Mouse (Mus musculus) thymus, postnatal 14 days (tissue): ENCODE measurements around the gene Aldh1a2.

Experiments
- DNase-seq: peaks from one replicate; pipeline ENCODE4 v3.0.0; 2021

The Aldh1a2 gene

DNA sequence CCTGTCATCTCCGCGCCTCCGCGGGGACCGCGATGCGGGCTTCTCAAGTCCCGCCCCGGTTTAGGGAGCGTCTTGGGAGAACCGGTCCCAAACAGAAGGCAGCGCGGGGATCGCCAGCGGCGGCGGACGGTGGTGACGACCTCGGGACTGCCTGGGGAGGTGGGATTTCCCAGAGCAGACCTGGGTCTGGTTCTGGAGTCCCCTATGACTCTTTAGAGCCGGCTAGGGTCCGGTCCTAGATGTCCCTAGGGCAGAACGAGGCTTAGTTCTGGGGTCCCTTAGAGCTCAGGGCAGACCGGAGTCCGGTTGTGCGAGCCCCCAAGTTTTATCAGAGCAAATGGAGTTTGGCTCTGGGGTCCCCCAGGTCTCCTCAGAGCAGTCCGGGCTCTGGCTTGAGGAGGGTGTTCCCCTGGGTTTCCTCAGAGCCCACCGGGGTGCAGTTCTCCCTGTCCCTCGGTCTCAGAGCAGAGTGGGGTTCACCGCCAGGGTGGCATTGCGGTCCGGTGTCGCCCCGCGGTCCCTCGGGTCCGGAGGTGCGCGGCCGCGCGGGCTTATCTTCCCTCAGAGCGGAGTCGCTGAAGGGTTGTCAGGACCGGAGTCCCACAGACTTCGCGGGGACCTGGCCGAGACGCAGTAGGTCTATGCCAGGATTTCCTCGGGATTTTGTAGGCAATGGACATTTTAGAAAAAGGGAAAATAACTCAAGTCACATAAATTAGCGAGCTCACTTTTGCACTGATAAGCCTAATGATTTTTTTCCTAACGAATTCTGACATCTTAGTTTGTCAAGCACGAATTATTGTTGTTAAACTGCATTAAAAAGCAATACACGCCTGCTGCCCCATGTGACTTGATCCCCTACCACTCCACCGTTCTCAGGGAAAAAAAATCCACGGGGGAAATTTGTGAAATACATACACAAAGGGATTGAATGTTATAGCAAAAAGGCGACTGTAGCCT lies 727 bp downstream of the Aldh1a2 start:
- DNase-seq = peak; percentile 4

DNA sequence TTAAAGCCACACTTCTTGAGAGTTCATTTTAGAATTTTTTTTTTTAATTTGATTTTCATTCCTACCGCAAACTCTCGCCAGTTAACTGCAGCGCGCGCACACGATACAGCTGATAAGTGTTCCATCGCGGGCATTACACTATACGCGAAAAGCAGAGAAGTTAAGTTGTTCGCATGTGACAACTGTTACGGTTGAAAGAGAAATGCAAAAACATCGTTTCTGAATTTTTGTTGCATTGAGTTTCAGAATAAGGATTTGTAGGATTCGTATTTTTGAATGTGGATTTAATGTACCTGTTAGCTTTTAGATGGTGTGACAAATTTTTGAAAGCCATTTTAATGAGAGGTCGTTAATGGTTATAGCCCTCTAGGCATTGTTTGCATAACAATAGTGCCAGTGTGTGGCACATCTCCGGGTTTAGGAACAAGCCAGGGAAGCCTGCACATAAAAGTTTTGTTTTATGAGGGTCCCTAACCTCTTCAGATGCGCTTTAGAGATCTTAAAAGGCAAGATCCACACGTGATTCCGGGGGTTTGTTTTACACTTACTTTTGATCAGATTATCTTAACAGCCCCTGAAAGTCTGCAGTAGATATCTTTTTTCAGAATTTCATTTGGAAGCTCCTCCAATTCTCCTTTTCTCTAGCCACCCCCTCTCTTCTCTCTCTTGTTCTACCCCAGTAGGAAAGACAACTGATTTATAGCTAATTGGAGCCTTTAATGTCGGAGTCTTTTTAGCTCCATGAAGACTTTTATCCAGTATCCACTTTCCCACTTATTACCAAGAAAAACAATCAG lies 1.6 kb downstream of the Aldh1a2 start:
- no peak for DNase-seq

DNA sequence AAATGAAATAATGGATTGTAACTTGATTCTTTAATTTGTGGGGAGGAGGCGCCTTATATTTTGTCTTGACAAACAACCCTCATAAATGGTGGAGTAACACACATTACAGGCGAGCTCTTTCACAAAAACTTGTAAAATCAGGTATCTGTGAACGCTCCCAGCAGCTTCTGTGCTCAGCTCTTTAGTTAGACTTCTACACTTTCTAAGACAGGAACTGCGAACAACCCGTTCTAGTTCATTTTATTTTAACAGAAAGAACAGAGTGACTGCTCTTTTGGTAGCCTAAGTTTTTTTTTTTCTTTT lies 2.2 kb downstream of the Aldh1a2 start:
- DNase-seq = no peak

DNA sequence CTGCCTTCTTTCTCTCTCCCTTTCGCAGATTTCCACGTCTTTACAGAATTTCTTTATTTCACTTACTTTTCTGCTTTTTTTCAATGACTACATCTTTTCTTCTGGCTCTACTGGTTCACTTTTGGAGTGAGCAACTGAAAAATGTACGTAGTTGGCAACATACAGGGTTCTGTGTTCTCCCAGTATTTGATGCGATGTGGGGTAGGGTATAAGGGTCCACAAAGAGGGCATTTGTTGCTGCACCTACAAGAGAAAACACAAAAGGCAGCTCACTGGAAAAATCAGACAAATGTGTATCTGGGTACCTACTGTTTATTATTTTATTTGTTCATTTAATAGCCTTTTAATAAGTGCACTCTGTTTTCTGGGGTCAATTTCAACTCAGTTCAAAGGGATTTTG lies 3.6 kb downstream of the Aldh1a2 start:
- DNase-seq = no peak

DNA sequence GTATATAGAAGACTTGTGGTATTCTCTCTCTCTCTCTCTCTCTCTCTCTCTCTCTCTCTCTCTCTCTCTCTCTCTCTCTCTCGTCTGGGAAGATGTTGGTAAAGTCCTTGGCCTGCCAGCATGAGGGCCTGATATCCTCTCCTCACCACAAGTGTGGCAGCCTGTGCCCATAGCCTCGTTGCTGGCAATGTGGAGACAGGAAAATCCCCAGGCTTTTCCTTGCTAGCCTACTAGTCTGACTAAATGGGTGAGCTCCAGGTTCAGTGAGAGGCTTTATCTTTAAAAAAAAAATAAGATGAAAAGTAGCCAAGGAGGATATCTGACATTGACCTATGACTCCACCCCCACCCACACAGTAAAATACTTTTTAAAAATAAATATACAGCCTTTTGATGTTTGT lies 4.8 kb downstream of the Aldh1a2 start:
- no peak for DNase-seq

DNA sequence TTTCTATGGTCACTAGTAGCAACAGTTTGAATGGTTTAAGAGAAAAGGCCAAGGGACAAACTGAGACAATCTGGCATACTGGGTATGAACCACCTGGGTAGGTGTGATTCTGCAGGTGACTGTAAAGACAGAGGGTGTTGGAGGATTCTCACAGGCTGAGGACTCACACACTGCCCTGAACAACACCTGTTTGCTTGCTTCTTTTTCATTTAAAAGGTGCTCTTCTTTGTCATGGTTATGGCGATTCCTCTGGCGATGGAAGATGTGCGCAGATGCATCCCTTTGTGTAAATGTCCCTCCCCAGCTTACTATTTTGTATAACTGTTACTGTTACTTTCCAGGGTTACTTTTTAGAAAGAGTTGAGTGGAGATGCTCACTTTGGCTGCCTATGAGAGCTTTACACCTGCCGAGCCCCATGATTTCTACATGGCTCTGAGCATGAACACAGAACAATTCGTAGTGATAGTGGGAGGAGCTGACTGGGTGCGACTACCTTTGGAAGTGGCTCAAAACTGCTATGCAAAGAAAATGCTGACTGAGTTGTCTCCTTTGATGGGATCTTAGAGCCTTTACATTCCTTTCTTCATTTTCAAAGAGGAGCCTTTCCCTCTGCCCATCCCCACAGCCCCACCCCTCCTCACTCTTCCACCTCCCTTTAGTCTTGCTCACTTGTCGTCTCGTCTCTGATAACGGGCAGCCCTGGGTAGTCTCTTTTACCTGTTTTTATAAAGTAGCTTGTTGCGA lies 11.8 kb downstream of the Aldh1a2 start:
- no peak for DNase-seq

DNA sequence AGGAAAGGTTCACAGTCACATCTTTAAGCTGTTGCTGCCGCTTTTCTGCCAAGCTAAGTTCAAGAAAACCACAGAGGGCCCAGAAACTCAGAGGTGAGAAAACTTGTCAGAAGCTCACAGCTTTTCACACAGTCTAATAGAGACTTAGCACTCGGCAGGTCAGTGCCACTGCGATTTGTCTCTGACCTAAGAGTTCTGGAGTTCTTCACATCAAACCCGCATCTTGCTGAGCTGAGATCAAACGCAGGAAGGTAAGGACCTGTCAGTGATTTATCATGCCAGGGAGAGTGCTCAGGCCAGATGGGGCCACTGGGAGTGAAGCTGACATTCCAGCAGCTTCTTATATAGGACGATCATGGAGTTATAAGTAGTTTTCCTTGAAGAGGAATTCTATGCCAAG lies 14.4 kb downstream of the Aldh1a2 start:
- no peak for DNase-seq

DNA sequence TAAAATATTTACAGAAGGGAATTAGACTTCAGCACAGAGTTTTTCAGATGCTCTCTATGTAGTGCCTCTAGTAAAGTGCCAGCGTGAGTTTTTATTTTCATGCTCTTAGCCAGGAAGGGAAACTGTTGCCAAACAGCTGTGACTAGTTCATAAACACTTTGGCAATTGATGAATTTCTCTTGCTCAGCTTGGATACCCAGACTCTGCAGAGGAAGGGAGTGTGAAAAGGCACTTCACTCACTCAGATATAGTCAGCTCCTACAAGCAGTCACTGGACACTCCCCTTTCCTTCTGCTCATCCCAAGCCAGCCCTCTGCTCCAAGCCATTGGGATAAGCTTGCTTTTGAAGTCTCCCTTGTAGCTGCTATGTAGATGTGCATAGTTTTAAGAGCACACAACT lies 21.0 kb downstream of the Aldh1a2 start:
- DNase-seq = no peak

DNA sequence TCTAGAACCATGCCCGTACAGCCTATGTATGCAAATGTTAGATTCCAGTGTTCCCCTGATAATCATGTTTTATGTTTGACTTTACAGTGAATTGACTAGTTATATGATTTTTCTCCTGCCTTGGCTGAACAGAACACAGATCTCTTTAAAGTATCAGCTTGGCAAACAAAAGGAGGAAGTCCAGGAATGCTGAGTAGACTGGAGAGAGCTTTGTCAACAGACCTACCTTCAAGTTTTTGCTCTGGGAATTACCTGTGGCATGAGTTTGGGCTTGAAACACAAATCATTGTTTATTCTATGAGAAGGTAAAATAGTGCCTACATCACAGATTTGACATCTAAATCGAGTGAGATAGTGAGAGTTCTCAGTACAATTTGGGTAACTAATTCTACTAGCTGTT lies 24.3 kb downstream of the Aldh1a2 start:
- no peak for DNase-seq

DNA sequence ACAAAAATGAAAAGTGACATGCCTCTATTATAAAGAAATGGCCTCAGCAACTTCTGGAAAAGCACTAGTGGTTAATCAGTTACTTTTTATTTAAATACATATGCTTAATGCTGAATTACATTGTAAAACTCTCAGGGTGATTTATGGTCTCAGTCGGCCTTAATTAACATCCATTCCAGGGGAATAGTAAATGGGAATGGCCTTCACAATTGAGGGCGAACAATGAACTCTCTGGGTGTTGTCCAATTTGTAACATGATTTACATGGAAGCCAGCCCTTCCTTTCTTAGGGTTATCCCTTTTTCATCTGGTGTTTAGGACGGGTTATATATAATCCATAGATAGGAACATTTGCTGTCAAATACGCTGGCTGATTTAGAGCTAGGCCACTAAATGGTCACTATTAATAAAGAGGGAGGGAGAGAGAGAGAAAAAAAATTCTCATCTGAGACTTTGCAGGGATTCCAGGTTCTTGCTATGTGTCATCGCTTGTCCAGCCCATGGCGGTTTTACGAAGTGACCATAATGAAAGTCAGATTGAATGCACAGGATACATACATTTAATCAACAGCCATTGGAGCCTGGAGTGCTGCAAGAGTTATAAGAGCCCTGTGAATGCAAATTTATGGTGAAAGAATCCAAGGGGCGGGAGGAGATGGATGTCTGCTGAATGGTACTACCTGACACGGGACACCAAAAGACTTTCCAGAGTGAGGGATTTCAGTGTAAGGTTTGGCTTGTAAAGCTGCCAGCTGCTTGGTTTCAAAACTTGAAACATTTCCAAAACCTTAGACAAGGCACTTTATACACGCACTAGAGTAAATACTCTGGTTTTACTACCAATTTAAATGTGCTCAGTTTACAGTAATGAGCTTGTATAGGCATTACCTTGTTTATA lies 26.2 kb downstream of the Aldh1a2 start:
- DNase-seq = no peak

DNA sequence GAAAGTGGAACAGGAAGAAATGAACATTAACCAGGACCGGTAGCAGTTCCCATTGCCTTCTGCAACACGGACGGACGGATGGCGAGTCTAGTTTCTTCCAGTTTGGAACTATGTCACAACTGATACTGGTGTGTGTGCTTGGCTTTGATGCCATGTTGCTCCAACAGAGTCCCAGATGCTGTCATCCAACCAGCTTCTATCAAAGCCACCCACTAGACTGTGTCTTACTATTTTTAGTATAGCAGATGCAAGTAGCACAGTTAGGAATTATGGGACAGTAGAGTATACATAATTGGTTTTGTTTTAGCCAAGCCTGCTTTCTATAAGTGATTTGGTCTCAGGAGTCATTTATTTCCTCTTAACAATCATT lies 26.8 kb downstream of the Aldh1a2 start:
- DNase-seq = no peak

DNA sequence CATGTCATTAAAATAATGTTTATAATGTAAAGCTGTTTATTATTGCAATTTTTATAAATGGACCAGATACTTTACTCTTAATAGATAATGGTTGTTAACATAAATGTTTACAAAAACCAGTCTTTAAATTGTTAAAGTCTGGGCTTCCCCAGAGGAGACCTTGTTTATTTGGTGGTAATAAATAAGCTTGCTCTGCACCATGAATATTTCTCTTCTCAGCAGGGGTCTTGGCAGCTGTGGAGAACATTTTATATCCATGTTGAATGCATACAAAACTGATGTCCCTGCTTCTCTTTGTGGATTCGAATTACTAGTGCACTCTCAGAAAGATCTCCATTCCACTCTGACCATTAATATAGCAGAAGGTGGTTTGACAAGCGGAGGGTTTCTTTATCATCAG lies 38.8 kb downstream of the Aldh1a2 start:
- no peak for DNase-seq

DNA sequence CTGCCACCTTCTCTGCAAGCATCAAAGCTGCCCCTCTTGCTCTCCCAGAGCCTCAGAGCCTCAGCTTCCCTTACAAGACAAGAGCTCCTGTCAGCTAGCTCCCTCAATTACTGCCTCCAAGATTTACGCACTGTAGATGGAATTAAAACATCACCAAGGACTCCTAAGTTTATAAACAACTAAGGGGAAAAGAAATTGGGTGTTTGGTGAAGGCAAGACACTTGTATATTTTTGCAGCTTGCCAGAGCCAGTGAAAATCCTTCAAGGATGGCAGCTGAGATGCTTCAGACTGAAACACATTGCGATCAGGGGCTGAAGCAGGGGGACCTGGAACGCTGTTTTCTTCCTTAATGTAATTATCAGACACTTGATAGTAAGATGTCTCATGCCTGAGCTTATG lies 47.1 kb downstream of the Aldh1a2 start:
- DNase-seq = no peak

DNA sequence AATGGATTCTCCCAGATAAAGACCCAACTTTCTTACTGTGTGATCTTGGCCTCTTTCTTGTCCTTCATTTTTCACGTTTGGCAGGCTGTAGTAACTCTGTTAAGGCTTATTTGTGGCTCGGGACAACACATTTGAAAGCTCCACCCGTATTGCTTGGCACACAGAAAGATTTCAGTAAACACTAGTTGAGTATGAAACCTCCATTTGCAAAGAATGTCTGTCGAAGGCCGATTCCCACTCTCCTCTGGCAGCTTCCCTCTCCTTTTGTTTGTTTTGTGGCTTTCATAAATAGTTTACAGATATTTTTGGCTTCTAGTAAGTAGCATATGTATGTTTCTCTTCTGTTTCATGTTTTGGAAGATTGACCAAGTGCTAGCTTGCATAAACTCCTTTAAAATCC lies 54.1 kb downstream of the Aldh1a2 start:
- DNase-seq = no peak

DNA sequence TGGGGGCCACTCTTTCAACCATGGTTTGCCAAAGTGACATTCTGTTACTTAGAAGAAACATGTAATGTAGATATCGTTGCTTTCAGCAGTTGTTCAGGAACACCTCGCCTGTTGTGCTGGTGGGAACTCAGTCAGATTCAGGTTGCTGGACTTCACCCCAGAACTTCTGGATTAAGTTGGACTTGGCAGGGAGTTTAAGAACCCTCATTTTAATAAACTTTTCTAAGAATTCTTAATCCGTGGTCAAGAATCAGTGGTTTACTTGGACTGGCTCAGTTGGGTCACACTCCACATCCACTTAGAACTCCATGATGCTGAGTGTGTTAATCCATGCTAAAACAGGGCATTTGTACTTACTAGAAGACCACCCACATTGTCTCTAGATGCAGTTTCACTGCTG lies 54.6 kb downstream of the Aldh1a2 start:
- DNase-seq = no peak

DNA sequence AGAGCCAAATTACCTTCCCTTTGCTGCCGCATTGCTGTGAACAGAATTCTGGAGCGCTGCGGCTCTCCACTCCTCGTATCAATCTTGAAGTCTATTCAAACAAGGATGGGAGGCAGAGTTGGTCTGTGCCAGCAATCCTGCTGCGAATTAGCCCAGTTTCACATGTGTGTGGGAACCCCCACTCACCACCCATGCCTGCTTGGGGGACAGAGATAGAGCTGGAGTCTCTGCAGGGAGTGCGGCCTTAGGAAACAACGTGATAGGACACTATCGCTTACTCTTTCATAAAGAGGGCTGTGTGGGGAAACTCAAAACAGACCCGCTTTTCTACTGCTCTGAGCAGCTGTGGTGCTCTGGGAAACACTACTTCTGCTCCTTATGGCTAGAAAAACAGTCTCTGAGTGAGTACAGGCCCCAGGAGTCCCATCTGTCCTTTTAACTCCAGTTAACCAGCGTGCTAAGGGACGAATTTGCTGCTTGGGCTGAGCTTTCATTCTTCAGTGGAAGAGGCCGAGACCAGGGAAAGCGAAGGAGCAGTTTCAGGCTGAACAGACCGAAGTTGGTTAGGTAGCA lies 60.6 kb downstream of the Aldh1a2 start:
- no peak for DNase-seq

DNA sequence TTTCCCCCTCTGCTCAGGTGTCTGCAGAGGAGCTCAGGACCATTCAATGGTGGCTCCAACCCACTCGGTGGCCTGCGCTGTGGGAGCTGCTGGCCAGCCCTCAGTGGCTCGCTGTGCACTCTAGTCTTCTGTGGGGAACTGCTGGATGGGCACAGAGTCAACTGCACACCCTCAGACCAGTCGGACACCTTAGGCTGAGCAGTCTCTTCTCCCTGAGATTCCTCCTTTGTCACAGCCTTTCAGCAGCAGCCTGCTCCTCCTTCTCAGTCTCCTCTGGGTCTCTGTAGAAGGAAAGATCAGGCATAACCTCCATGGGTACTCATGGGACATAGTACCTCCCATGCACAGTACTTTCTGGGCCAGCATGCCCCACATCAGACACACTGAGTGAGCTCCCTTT lies 63.2 kb downstream of the Aldh1a2 start:
- no peak for DNase-seq

DNA sequence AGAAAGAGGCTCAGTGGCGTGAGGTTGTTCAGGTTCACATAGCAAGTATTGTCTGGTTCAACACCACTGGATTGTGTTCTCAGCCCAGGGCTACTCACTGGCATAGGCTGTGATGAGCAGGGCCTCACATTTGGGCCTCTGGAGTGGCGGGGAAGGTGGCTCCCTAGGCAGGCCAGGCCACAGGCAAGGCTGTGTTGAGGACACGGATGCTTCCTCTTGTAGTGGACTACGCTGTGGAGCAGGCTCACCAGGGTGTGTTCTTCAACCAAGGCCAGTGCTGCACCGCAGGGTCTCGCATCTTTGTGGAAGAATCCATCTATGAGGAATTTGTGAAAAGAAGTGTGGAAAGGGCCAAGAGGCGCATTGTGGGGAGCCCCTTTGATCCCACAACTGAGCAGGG lies 67.6 kb downstream of the Aldh1a2 start:
- DNase-seq = no peak

DNA sequence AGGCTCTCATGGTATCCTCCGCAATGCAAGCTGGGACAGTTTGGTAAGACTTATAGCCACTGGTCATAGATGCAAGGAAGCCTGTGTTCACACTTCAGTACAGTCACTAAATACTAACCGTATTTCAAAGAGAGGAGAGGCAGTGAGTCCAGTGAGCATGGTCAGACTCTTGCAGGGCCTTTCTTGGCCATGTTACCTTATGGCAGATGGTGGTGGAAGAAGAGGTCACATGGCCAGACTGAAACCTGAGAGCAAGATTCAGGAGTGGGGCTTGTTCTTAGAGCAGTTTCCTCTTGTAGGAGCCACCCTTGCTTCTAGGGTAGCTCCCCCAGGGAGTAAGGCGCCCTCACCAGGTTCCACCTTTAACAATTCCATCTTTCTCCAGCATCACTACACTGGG lies 69.6 kb downstream of the Aldh1a2 start:
- no peak for DNase-seq

DNA sequence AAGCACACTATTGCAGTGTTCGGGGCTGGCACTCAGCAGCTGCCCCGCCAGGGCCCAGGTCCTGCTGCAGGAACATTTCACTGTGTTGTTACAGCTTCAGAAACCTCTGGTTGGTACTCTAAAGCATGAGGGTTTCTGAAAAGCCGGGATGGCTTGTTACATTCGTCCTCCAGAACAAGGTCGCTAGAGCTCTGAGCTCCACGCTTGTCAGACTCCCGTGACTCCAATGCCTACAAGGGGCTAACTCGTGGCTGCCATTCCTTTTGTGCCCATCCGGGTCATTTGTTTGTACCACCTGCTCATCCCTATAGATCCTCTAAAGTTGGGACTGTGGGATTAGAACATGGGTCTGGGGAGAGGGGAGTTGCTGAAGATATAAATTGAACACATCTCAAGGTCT lies 70.8 kb downstream of the Aldh1a2 start:
- DNase-seq = no peak

DNA sequence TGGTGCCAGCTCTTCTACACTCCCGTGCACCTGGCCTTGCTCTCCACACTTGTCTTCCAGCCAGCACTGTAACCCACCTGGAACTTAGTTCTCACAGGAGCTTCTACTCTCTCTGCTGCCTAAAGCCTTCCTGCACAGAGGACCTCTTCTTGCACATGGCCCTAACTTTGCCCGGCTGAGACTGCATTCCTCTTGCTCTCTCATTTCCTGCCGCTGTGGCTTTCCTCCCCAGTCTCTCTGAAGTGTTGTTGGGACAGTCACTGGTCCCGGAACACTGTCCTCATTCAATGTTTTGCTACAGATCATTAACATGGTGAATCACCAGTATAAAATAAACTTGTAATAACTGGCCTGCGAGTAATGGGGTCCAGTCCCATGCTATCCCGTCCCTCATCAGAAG lies 73.1 kb downstream of the Aldh1a2 start:
- DNase-seq = no peak

DNA sequence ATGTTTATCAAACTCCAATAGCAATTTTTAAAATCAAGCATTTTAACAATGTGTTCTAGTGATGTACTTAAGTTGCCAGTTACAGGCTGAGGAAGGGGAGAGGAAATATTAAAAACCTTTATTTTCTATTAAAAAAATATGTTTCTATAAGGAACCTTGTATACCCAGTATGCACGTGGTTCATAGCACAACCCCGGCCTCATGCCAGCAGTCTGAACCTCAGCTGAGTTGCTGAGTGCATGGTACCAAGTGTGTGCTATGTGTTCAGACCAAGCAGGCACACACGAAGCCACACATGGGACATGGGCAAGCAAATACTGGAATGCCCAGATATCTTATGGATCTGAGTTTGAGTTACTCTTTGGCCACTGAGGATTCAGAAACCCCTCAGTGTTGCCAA lies 74.2 kb downstream of the Aldh1a2 start:
- no peak for DNase-seq
